ENCODE assay signal across 8 mouse cellular contexts in genomic region chr12:84186950-84187349, GRCm38 (mm10). TPM values are rescaled to one million over a fixed set of nuclear protein-coding genes. Genes with fewer than 3 reads are reported as not detected.
DNase-seq lines count a peak whose midpoint lies in the region; ATAC-seq and TF ChIP-seq lines count a peak whose summit lies in the region.

No protein-coding gene starts in this region.

- no peak; the same call in 1 of the 2 replicates for ATAC-seq in stomach, postnatal 0 days (ENCODE audit: low FRiP score, low TSS enrichment)

- H3K9me3 ChIP-seq in stomach, postnatal 0 days (ENCODE audit: control insufficient read depth, low read length): no peaks in the 10 kb centered on the region

- H3K27ac ChIP-seq in stomach, postnatal 0 days (replicated peaks): peak overlapping the region; percentile 72

- no peaks in the 10 kb centered on the region for H3K27me3 ChIP-seq in stomach, postnatal 0 days (ENCODE audit: control insufficient read depth, insufficient read depth, low read length)

- H3K9ac ChIP-seq in stomach, postnatal 0 days (ENCODE audit: low read length): no peak overlapping the region

- H3K4me3 ChIP-seq in stomach, postnatal 0 days (ENCODE audit: low read depth, low read length): no peak overlapping the region

- no peak overlapping the region for H3K4me2 ChIP-seq in stomach, postnatal 0 days (replicated peaks; ENCODE audit: low read depth)

- WGBS in stomach, postnatal 0 days: 27% methylated on average over 5 of the region's 5 CpGs

- TF ChIP-seq CTCF in stomach, postnatal 0 days (IDR thresholded peaks at IDR 0.05; ENCODE audit: low read depth): no peak

- no peak for TF ChIP-seq EP300 in stomach, postnatal 0 days (optimal IDR thresholded peaks at IDR 0.05)

- peak; percentile 68 for DNase-seq in adrenal gland, postnatal 10 days
- no peak for DNase-seq in adrenal gland, postnatal 4 days (ENCODE audit: low spot score in 2 of 2)
- peak; percentile 19 for DNase-seq in right cerebral cortex, postnatal 14 days
- DNase-seq in right cerebral cortex, postnatal 36 days (ENCODE audit: low spot score in 2 of 2): no peak
- DNase-seq in kidney, postnatal 25 days: peak; percentile 90 to 91
- peak; percentile 72 for DNase-seq in stomach, postnatal 0 days (ENCODE audit: low spot score)
- no peak for DNase-seq in T-cell, adult 2 months (ENCODE audit: low spot score)
- DNase-seq in ovary, postnatal 14 days (ENCODE audit: low spot score): no peak

- H3K4me1 ChIP-seq in stomach, postnatal 0 days (replicated peaks; ENCODE audit: control insufficient read depth, insufficient read depth): peaks cover 31% of the 10 kb centered on the region

- H3K36me3 ChIP-seq in stomach, postnatal 0 days (ENCODE audit: control insufficient read depth, insufficient read depth, low read length): no peaks in the 10 kb centered on the region

RNA-seq across cellular contexts. Expression of gene Elmsan1, which starts 31.7 kb away (rescaled TPM):
- 10 to 100 TPM; 19.2 to 24.9 TPM for total RNA-seq in adrenal gland, postnatal 10 days (2021)
- 10 to 100 TPM; 30.2 to 34.8 TPM for total RNA-seq in adrenal gland, postnatal 4 days (2021)
- 4.0 and 4.1 TPM in 2 replicates for polyA plus RNA-seq in stomach, postnatal 0 days (2015; fragmentation: Nextera tagmentation; extraction: Ambion mirVana)

RNA-seq across cellular contexts. Expression of gene Pnma1, which starts 38.7 kb away (rescaled TPM):
- total RNA-seq in adrenal gland, postnatal 10 days (2021): under 1 TPM; 0.30 to 0.61 TPM
- total RNA-seq in adrenal gland, postnatal 4 days (2021): 1 to 10 TPM in 1 of 2 experiments, under 1 TPM in 1; 0.92 to 1.0 TPM
- polyA plus RNA-seq in stomach, postnatal 0 days (2015; fragmentation: Nextera tagmentation; extraction: Ambion mirVana): 0.48 and 0.49 TPM in 2 replicates

Comparison
In these comparisons a context has a peak if more than half of its experiments do, and no peak if none do; other contexts are left out.
1. DNase-seq: peak in adrenal gland, postnatal 10 days (single experiment), right cerebral cortex, postnatal 14 days (single experiment), kidney, postnatal 25 days (2 of 2) and stomach, postnatal 0 days (single experiment); none in adrenal gland, postnatal 4 days (0 of 2), right cerebral cortex, postnatal 36 days (0 of 2), T-cell, adult 2 months (single experiment) and ovary, postnatal 14 days (single experiment).